Mouse (Mus musculus) erythroblast, embryonic 14.5 days (primary cell): ENCODE results near the gene Tmem30a.

ENCODE experiments used
- GATA1 ChIP-seq: IDR thresholded peaks from 2 replicates; pipeline ENCODE4 v1.6.1; 2012; ENCODE audit warnings: low read length, inconsistent platforms, mixed read lengths
- TAL1 ChIP-seq: IDR thresholded peaks from 3 replicates; pipeline ENCODE4 v1.6.1; 2012; ENCODE audit warnings: low read length, inconsistent platforms, mixed read lengths

DNA sequence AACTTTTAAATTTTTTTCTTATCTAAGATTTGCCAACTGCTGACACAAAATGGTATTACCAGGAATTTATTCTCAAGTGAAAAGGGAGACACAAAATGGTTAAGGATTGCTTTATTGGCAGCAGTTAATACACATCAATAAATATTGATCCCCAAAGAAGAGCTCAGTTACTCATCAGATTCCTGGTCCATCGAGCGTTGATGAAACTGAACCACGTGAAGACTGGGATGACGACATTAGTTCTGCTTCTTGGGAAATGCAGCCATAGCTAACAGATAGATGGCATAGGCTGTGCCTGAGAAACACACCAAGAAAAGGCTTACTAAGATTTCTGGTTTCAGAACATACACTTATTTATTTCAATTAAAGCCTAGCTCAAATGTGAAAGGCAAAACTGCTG lies 38.0 kb downstream of the Tmem30a start:
- TF ChIP-seq GATA1 = no peak
- no peak for TF ChIP-seq TAL1
